Mouse (Mus musculus): ENCODE data around the gene Nfya. TPM values are rescaled to one million over a fixed set of nuclear protein-coding genes. Genes with fewer than 3 reads are reported as not detected.

Nfya gene
- polyA plus RNA-seq, 1 experiment from 2014 or later: 26.9 TPM

DNA sequence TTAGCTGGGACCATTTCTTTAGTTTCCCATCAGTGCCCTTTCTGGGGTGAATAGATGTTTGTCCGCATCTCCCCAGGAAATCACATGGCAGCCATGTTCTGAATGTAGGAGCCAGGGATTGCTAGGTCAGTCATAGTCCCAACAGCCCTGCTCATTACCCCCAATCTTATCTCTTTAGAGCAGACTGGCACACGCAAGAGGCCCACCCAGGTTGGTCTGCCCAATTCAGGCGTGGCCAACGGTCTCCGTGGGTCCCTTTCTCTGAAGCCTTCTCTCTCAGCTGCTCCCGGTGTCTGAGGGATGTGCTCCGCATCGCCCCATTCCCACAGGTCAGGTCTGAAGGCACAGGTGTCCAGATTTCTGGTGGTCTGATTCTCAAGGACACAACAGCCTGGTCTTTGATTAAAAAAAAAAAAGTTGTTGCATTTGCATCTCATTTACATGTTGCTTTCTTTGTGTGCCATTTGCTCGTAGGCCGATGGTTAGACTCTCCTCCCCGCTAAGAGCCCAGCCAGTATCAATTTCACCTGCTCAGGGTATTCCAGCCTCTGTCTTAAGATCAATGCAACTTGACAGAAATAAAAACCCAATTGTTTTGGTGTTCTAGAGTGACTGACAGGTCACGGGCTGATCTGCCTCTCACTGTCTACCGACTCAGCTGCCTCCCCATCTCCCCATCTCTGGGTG lies 41.1 kb upstream of the Nfya start:
- H3K4me1 ChIP-seq (replicated peaks; ENCODE audit: control insufficient read depth, insufficient read depth, low read length): 0 out of 2 replicates have a peak, but pooled peaks cover 2% of the 10 kb centered on the region
- H3K36me3 ChIP-seq (ENCODE audit: control insufficient read depth, insufficient read depth, low read length): no peaks in the 10 kb centered on the region
- no peaks in the 10 kb centered on the region for H3K27me3 ChIP-seq (ENCODE audit: control insufficient read depth, insufficient read depth, low read length)
- no peak overlapping the region for H3K9ac ChIP-seq (ENCODE audit: low read depth, low read length)
- no peak overlapping the region for H3K4me2 ChIP-seq (replicated peaks; ENCODE audit: low read depth, low read length)
- no peak overlapping the region for H3K27ac ChIP-seq (ENCODE audit: low read depth, low read length)
- H3K4me3 ChIP-seq (ENCODE audit: low read depth, low read length): no peak overlapping the region
- H3K9me3 ChIP-seq (ENCODE audit: control insufficient read depth, low read length): no peaks in the 10 kb centered on the region
- WGBS: 82% methylated on average over 13 of the region's 13 CpGs
- ATAC-seq (ENCODE audit: low FRiP score): no peak
- no peak for DNase-seq (ENCODE audit: low spot score)

DNA sequence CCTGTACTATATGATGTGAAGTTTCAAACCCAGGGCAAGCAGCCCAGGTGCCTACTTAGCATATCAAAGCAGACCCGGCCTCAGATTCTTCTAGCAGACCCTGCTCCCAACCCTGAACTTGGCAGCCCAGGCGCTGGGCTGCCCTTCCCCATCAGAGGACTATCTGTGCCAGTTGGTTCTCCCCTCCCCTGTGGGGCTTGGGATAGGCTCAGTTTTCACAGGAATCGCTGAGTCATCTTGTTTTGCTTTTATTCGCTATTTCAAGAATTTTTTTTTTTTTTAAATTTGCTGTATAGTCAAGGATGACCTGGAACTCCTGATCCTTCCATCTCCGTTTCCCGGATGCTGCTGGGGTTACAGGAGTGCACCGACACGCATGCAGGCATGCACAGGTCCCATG lies 38.0 kb upstream of the Nfya start:
- no peak overlapping the region for H3K27ac ChIP-seq (ENCODE audit: low read depth, low read length)
- no peak overlapping the region for H3K4me2 ChIP-seq (replicated peaks; ENCODE audit: low read depth, low read length)
- H3K9me3 ChIP-seq (ENCODE audit: control insufficient read depth, low read length): no peaks in the 10 kb centered on the region
- no peaks in the 10 kb centered on the region for H3K4me1 ChIP-seq (replicated peaks; ENCODE audit: control insufficient read depth, insufficient read depth, low read length)
- H3K4me3 ChIP-seq (ENCODE audit: low read depth, low read length): no peak overlapping the region
- DNase-seq (ENCODE audit: low spot score): no peak
- no peaks in the 10 kb centered on the region for H3K36me3 ChIP-seq (ENCODE audit: control insufficient read depth, insufficient read depth, low read length)
- 76% methylated on average over 8 of the region's 8 CpGs for WGBS
- no peak overlapping the region for H3K9ac ChIP-seq (ENCODE audit: low read depth, low read length)
- no peak for ATAC-seq (ENCODE audit: low FRiP score)
- no peaks in the 10 kb centered on the region for H3K27me3 ChIP-seq (ENCODE audit: control insufficient read depth, insufficient read depth, low read length)

DNA sequence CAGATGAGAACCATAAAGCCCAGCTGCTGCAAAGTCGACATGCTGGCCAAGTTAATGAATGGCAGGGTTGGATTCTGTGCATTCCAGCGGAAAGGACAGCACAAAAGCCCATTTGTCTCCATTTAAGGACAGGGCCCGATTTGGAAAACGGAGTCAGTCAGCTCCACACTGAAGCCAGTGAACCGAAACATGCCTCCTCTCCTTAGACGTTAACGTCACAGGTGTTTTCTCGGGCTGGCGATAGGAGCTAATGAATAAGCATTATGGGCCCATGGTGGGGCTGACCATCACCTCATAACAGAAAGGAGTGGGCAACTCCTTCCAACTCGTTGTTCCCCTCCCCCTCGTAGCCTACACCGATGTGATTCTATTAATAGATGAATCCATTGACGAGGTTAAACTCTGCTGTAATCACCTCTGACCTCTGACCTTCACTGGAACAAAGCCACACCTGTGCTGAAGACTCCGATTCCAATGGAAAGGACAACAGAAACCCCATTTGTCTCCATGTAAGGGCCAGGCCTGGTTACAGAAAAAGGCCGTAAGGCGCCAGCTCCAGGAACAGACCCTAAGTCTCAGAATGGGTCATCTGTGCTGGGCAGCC lies 33.9 kb upstream of the Nfya start:
- DNase-seq (ENCODE audit: low spot score) (no peak), ATAC-seq (ENCODE audit: low FRiP score) (no peak)
- WGBS: 51% methylated on average over 16 of the region's 16 CpGs
- H3K27me3 ChIP-seq (ENCODE audit: control insufficient read depth, insufficient read depth, low read length): no peaks in the 10 kb centered on the region
- no peak overlapping the region for H3K4me2 ChIP-seq (replicated peaks; ENCODE audit: low read depth, low read length)
- no peak overlapping the region for H3K27ac ChIP-seq (ENCODE audit: low read depth, low read length)
- no peaks in the 10 kb centered on the region for H3K4me1 ChIP-seq (replicated peaks; ENCODE audit: control insufficient read depth, insufficient read depth, low read length)
- H3K9me3 ChIP-seq (ENCODE audit: control insufficient read depth, low read length): no peaks in the 10 kb centered on the region
- no peaks in the 10 kb centered on the region for H3K36me3 ChIP-seq (ENCODE audit: control insufficient read depth, insufficient read depth, low read length)
- no peak overlapping the region for H3K4me3 ChIP-seq (ENCODE audit: low read depth, low read length)
- no peak overlapping the region for H3K9ac ChIP-seq (ENCODE audit: low read depth, low read length)

DNA sequence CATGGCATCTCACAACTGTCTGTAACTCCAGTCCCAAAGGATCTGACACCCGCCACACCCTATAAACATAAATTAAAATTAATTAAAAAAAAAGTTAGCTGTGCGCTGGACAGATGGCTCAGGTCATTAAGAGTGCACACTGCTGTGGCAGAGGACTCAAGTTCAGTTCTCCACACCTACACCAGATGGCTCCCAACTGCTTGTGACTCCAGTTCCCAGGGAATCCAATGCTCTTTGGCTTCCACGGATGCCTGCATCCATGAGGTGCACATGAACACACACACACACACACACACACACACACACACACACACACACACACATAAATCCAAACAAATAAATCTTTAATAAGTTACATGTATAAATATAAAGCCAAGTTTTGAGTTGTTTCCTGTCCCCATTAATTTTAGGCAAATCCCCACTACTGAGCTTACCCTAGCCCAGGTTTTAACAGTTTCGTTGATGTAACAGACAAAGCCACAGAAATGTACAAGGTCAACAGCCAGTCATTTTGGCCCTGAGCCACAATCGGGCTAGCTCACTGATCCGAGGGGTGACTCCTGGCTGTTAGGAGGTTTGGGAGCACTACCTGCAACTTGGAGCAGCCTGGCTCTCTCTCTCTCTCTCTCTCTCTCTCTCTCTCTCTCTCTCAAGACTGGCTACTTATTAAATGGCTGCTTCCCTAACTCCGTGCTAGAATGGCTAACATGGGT lies 33.2 kb upstream of the Nfya start:
- H3K36me3 ChIP-seq (ENCODE audit: control insufficient read depth, insufficient read depth, low read length): no peaks in the 10 kb centered on the region
- no peak for DNase-seq (ENCODE audit: low spot score)
- no peak overlapping the region for H3K4me3 ChIP-seq (ENCODE audit: low read depth, low read length)
- H3K27me3 ChIP-seq (ENCODE audit: control insufficient read depth, insufficient read depth, low read length): no peaks in the 10 kb centered on the region
- no peak overlapping the region for H3K27ac ChIP-seq (ENCODE audit: low read depth, low read length)
- no peak overlapping the region for H3K9ac ChIP-seq (ENCODE audit: low read depth, low read length)
- H3K4me1 ChIP-seq (replicated peaks; ENCODE audit: control insufficient read depth, insufficient read depth, low read length): no peaks in the 10 kb centered on the region
- WGBS: 85% methylated on average over 7 of the region's 7 CpGs
- no peaks in the 10 kb centered on the region for H3K9me3 ChIP-seq (ENCODE audit: control insufficient read depth, low read length)
- peak; percentile 49; the same call in 1 of the 2 replicates for ATAC-seq (ENCODE audit: low FRiP score)
- no peak overlapping the region for H3K4me2 ChIP-seq (replicated peaks; ENCODE audit: low read depth, low read length)

DNA sequence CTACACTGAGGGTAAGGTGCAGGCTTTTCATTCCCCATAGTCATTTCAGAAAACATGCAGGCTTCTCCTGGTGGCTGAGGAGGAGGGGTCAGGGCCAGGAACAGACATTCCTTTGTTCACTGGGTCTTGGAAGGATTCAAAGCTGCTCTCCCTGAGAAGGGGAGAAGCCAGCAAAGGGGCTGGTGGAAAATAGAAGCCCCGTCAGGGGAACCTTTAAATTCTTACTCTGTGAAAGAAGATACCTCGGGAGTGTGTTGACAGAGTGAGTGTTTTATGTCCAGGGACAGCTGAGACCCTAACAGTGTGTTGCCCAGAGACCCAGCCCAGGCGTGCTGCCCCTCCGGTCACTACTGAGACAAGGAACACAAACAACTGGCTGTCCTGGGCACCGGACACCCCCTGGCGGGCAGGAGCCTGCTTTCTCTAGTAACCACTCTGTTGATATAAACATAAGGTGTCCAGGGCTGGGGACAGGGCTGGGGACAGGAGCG lies 27.8 kb upstream of the Nfya start:
- H3K4me2 ChIP-seq (replicated peaks; ENCODE audit: low read depth, low read length): no peak overlapping the region
- no peak overlapping the region for H3K4me3 ChIP-seq (ENCODE audit: low read depth, low read length)
- no peak overlapping the region; the same call in 1 of the 2 replicates for H3K27ac ChIP-seq (ENCODE audit: low read depth, low read length)
- H3K36me3 ChIP-seq (ENCODE audit: control insufficient read depth, insufficient read depth, low read length): no peaks in the 10 kb centered on the region
- no peaks in the 10 kb centered on the region for H3K27me3 ChIP-seq (ENCODE audit: control insufficient read depth, insufficient read depth, low read length)
- no peaks in the 10 kb centered on the region for H3K4me1 ChIP-seq (replicated peaks; ENCODE audit: control insufficient read depth, insufficient read depth, low read length)
- ATAC-seq (ENCODE audit: low FRiP score) (no peak), DNase-seq (ENCODE audit: low spot score) (no peak)
- 33% methylated on average over 7 of the region's 7 CpGs for WGBS
- H3K9ac ChIP-seq (ENCODE audit: low read depth, low read length): no peak overlapping the region
- no peaks in the 10 kb centered on the region for H3K9me3 ChIP-seq (ENCODE audit: control insufficient read depth, low read length)

DNA sequence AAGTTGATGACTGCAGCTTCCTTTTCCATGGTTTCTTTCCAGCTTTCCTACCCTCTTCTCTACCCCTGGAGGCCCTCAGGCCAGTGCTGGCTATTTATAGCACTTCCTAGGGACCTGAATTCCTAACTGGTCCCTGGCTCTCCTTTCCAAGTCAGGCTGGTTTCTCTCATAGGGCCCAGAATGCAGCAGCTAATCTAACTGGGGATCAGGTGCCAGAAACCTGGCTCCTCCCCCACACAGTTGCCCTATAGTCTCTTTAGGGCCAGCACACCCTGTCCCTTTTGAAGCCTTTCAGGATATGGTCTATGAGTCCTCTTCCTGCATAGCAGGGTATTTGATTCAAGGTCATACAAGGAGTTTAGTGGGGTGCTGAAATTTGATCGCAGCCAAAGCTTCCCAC lies 26.8 kb upstream of the Nfya start:
- H3K4me2 ChIP-seq (replicated peaks; ENCODE audit: low read depth, low read length): no peak overlapping the region
- H3K4me1 ChIP-seq (replicated peaks; ENCODE audit: control insufficient read depth, insufficient read depth, low read length): no peaks in the 10 kb centered on the region; the same call in 1 of the 2 replicates
- H3K4me3 ChIP-seq (ENCODE audit: low read depth, low read length): no peak overlapping the region
- DNase-seq (ENCODE audit: low spot score) (no peak), ATAC-seq (ENCODE audit: low FRiP score) (no peak)
- H3K27ac ChIP-seq (ENCODE audit: low read depth, low read length): no peak overlapping the region
- H3K9me3 ChIP-seq (ENCODE audit: control insufficient read depth, low read length): no peaks in the 10 kb centered on the region
- H3K9ac ChIP-seq (ENCODE audit: low read depth, low read length): no peak overlapping the region
- H3K36me3 ChIP-seq (ENCODE audit: control insufficient read depth, insufficient read depth, low read length): no peaks in the 10 kb centered on the region
- 85% methylated on average over 1 of the region's 1 CpGs for WGBS
- H3K27me3 ChIP-seq (ENCODE audit: control insufficient read depth, insufficient read depth, low read length): no peaks in the 10 kb centered on the region

DNA sequence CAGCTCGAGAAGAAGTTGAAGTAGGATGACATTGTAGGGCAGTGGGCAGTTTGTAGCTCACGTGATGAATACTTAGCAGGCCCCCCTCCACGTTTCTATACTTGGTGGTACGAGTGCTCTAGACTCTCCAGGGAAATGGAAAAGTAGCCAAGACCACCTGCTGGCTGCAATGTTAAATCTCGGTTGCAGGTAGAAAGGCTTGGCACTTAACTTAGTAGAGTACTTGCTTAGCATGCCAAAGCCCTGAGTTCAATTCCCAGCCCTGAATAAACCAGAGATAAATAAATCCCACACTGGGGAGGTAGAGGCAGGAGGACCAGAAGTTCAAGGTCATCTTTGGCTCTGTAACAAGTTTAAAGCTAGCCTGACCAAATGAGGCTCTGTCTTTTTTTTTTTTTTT lies 24.8 kb upstream of the Nfya start:
- H3K36me3 ChIP-seq (ENCODE audit: control insufficient read depth, insufficient read depth, low read length): no peaks in the 10 kb centered on the region
- 80% methylated on average over 5 of the region's 5 CpGs for WGBS

DNA sequence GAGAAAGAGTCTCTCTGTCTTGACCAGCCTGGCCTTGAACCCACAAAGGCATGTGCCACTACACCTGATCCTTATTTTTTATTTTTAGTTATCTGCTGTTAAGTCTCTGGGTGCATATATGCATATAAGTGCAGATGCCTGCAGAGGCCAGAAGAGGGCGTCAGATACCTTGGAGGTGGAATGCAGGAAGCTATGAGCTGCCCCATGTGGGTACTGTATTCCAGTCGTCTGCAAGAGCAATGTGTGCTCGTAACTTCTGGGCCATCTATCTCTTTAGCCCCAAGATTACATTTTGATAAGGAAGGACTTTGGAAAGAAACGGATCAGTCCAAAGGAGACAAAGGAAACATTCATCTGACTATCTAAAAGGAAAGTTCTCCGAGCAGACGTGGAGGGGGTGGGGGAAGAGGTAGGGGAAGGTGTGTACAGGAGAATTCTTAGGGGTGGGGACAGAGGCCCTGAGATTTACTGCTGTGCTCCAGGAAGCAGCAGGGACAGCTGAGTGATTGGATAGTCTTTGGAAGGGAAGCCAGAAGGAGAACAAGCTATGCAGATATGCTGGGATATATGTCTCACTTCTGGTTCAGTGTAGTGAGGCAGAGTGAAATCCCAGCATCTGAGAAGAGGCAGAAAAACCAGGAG lies 24.1 kb upstream of the Nfya start:
- no peaks in the 10 kb centered on the region; the same call in 1 of the 2 replicates for H3K4me1 ChIP-seq (replicated peaks; ENCODE audit: control insufficient read depth, insufficient read depth, low read length)

More for the DNA sequence above, 24.8 kb upstream of the Nfya start:
- H3K4me1 ChIP-seq (replicated peaks; ENCODE audit: control insufficient read depth, insufficient read depth, low read length): no peaks in the 10 kb centered on the region; the same call in 1 of the 2 replicates
- H3K9ac ChIP-seq (ENCODE audit: low read depth, low read length): no peak overlapping the region
- no peaks in the 10 kb centered on the region for H3K27me3 ChIP-seq (ENCODE audit: control insufficient read depth, insufficient read depth, low read length)
- no peak for DNase-seq (ENCODE audit: low spot score)
- no peak overlapping the region for H3K27ac ChIP-seq (ENCODE audit: low read depth, low read length)
- no peak overlapping the region for H3K4me2 ChIP-seq (replicated peaks; ENCODE audit: low read depth, low read length)
- no peak overlapping the region for H3K4me3 ChIP-seq (ENCODE audit: low read depth, low read length)
- no peak for ATAC-seq (ENCODE audit: low FRiP score)
- no peaks in the 10 kb centered on the region for H3K9me3 ChIP-seq (ENCODE audit: control insufficient read depth, low read length)

More for the DNA sequence above, 24.1 kb upstream of the Nfya start:
- H3K27me3 ChIP-seq (ENCODE audit: control insufficient read depth, insufficient read depth, low read length): no peaks in the 10 kb centered on the region
- no peak for ATAC-seq (ENCODE audit: low FRiP score)
- DNase-seq (ENCODE audit: low spot score): no peak
- H3K4me2 ChIP-seq (replicated peaks; ENCODE audit: low read depth, low read length): no peak overlapping the region
- no peak overlapping the region for H3K4me3 ChIP-seq (ENCODE audit: low read depth, low read length)
- WGBS: 71% methylated on average over 6 of the region's 6 CpGs
- no peaks in the 10 kb centered on the region for H3K36me3 ChIP-seq (ENCODE audit: control insufficient read depth, insufficient read depth, low read length)
- no peak overlapping the region for H3K27ac ChIP-seq (ENCODE audit: low read depth, low read length)
- no peak overlapping the region for H3K9ac ChIP-seq (ENCODE audit: low read depth, low read length)
- no peaks in the 10 kb centered on the region for H3K9me3 ChIP-seq (ENCODE audit: control insufficient read depth, low read length)

Data from hindbrain, embryonic 11.5 days (tissue).